Mouse (Mus musculus) left cerebral cortex, postnatal 25 days (tissue): ENCODE measurements around the gene Ackr3. TPM values are rescaled to one million over a fixed set of nuclear protein-coding genes. Genes with fewer than 3 reads are reported as not detected.

Experiments
- DNase-seq, 2 experiments: peaks; one replicate each; pipeline ENCODE4 v3.0.0; 2022; ENCODE audit warnings: low spot score in 2 of 2, mixed read lengths in 1 of 2
- intact Hi-C: fragments of 180-260 bp; cut with DNase I; formaldehyde crosslinking; loops from one replicate; pipeline ENCODE4 v1.15.1; 2025
- total RNA-seq, 2 experiments: library from RNA; stranded (reverse); gene quantifications; 2 replicates each; pipeline ENCODE4 v1.2.3; 2021

Ackr3 gene
- total RNA-seq, 2 experiments from 2014 or later = 7.2 to 8.6 TPM

GRCm38 (mm10) chr1:90202207-90202978 is 1.4 kb upstream of the Ackr3 start:
- peak; percentile 20 to 41 for DNase-seq
- intact Hi-C loops = no loop called here

- intact Hi-C loops = no loop called here
- no peak for DNase-seq
These were observed 439 bp upstream of the Ackr3 start for GRCm38 (mm10) chr1:90203341-90203740.

- intact Hi-C loops = loop anchor here (2.0 to 5.0 kb wide), 4 partner anchors 72 to 384 kb away; no protein-coding TSS in a partner anchor
- no peak for DNase-seq
These were observed 1.0 kb downstream of the Ackr3 start for GRCm38 (mm10) chr1:90204821-90205220.

GRCm38 (mm10) chr1:90205223-90205622 is 1.4 kb downstream of the Ackr3 start:
- peak in 1 of 2 experiments; percentile 75 for DNase-seq
- intact Hi-C loops = loop anchor here (2.0 to 5.0 kb wide), 4 partner anchors 72 to 384 kb away; no protein-coding TSS in a partner anchor

- DNase-seq = no peak
- intact Hi-C loops = loop anchor here (5.0 kb wide), 2 partner anchors 71 to 156 kb away; no protein-coding TSS in a partner anchor
These were observed 2.9 kb downstream of the Ackr3 start for GRCm38 (mm10) chr1:90206684-90207083.

GRCm38 (mm10) chr1:90207279-90207678 is 3.5 kb downstream of the Ackr3 start:
- intact Hi-C loops = loop anchor here (5.0 kb wide), 2 partner anchors 70 to 155 kb away; no protein-coding TSS in a partner anchor
- no peak for DNase-seq

GRCm38 (mm10) chr1:90207739-90208502 is 4.1 kb downstream of the Ackr3 start:
- intact Hi-C loops = loop anchor here (5.0 kb wide), 2 partner anchors 69 to 154 kb away; no protein-coding TSS in a partner anchor
- no peak for DNase-seq

GRCm38 (mm10) chr1:90208503-90208860 is 4.7 kb downstream of the Ackr3 start:
- intact Hi-C loops = loop anchor here (5.0 kb wide), 2 partner anchors 69 to 154 kb away; no protein-coding TSS in a partner anchor
- no peak for DNase-seq

- intact Hi-C loops = loop anchor here (5.0 kb wide), 2 partner anchors 68 to 153 kb away; no protein-coding TSS in a partner anchor
- DNase-seq = no peak
These were observed 5.3 kb downstream of the Ackr3 start for GRCm38 (mm10) chr1:90209069-90209468.

GRCm38 (mm10) chr1:90209741-90210140 is 6.0 kb downstream of the Ackr3 start:
- no peak for DNase-seq
- intact Hi-C loops = loop anchor here (5.0 kb wide), 2 partner anchors 68 to 153 kb away; no protein-coding TSS in a partner anchor

GRCm38 (mm10) chr1:90210346-90210745 is 6.6 kb downstream of the Ackr3 start:
- intact Hi-C loops = no loop called here
- DNase-seq = no peak

GRCm38 (mm10) chr1:90210761-90211160 is 7.0 kb downstream of the Ackr3 start:
- DNase-seq = no peak
- intact Hi-C loops = no loop called here

- intact Hi-C loops = no loop called here
- DNase-seq = no peak
These were observed 8.6 kb downstream of the Ackr3 start for GRCm38 (mm10) chr1:90212376-90212775.

GRCm38 (mm10) chr1:90212901-90213300 is 9.1 kb downstream of the Ackr3 start:
- intact Hi-C loops = no loop called here
- no peak for DNase-seq

GRCm38 (mm10) chr1:90214021-90214420 is 10.2 kb downstream of the Ackr3 start:
- intact Hi-C loops = no loop called here
- no peak for DNase-seq

GRCm38 (mm10) chr1:90214926-90215325 is 11.1 kb downstream of the Ackr3 start:
- intact Hi-C loops = no loop called here

GRCm38 (mm10) chr1:90215881-90216280 is 12.1 kb downstream of the Ackr3 start:
- no peak for DNase-seq
- intact Hi-C loops = no loop called here

More at GRCm38 (mm10) chr1:90214926-90215325, 11.1 kb downstream of the Ackr3 start:
- DNase-seq = no peak

GRCm38 (mm10) chr1:90216395-90216794 is 12.6 kb downstream of the Ackr3 start:
- no peak for DNase-seq
- intact Hi-C loops = no loop called here

- intact Hi-C loops = no loop called here
- DNase-seq = no peak
These were observed 16.5 kb downstream of the Ackr3 start for GRCm38 (mm10) chr1:90220280-90220679.

- DNase-seq = no peak
- intact Hi-C loops = no loop called here
These were observed 17.1 kb downstream of the Ackr3 start for GRCm38 (mm10) chr1:90220844-90221243.
